Mouse (Mus musculus): ENCODE data around the gene Prkca. TPM values are rescaled to one million over a fixed set of nuclear protein-coding genes. Genes with fewer than 3 reads are reported as not detected.

Gene Prkca
- total and polyA plus RNA-seq, 2 experiments from 2014 or later = 7.9 to 32.0 TPM

- no peaks in the 10 kb centered on the region for H3K36me3 ChIP-seq (ENCODE audit: insufficient read depth, low read length)
- no peaks in the 10 kb centered on the region for H3K9me3 ChIP-seq (ENCODE audit: low read length)
- no peak overlapping the region for H3K27ac ChIP-seq (ENCODE audit: low read depth, low read length)
- no peak overlapping the region for H3K9ac ChIP-seq (replicated peaks; ENCODE audit: low read length, poor library complexity, severe bottlenecking)
- DNase-seq (ENCODE audit: low spot score) = no peak
- peaks cover 11% of the 10 kb centered on the region for H3K4me1 ChIP-seq (ENCODE audit: insufficient read depth, low read length)
- no peaks in the 10 kb centered on the region for H3K27me3 ChIP-seq (ENCODE audit: insufficient read depth, low read length)
- H3K4me2 ChIP-seq (ENCODE audit: low read depth, low read length, poor library complexity, severe bottlenecking) = no peak overlapping the region
- 88% methylated on average over 11 of the region's 11 CpGs for WGBS
- no peak for TF ChIP-seq CTCF (IDR thresholded peaks at IDR 0.05)
- no peak overlapping the region for H3K4me3 ChIP-seq (ENCODE audit: low read depth, low read length)
- no peak for ATAC-seq (ENCODE audit: low FRiP score)
These were observed 102.7 kb downstream of the Prkca start for GRCm38 (mm10) chr11:108240924-108241498.

- H3K9me3 ChIP-seq (ENCODE audit: low read length) = no peaks in the 10 kb centered on the region
- ATAC-seq (ENCODE audit: low FRiP score) = no peak
- H3K27me3 ChIP-seq (ENCODE audit: insufficient read depth, low read length) = no peaks in the 10 kb centered on the region
- WGBS = 88% methylated on average over 4 of the region's 4 CpGs
- no peak for TF ChIP-seq CTCF (IDR thresholded peaks at IDR 0.05)
- H3K9ac ChIP-seq (replicated peaks; ENCODE audit: low read length, poor library complexity, severe bottlenecking) = no peak overlapping the region
- H3K27ac ChIP-seq (ENCODE audit: low read depth, low read length) = no peak overlapping the region
- no peak overlapping the region for H3K4me3 ChIP-seq (ENCODE audit: low read depth, low read length)
- H3K36me3 ChIP-seq (ENCODE audit: insufficient read depth, low read length) = no peaks in the 10 kb centered on the region
- DNase-seq (ENCODE audit: low spot score) = no peak
- H3K4me2 ChIP-seq (ENCODE audit: low read depth, low read length, poor library complexity, severe bottlenecking) = no peak overlapping the region
- H3K4me1 ChIP-seq (ENCODE audit: insufficient read depth, low read length) = peaks cover 8% of the 10 kb centered on the region
These were observed 104.6 kb downstream of the Prkca start for GRCm38 (mm10) chr11:108239173-108239572.

GRCm38 (mm10) chr11:108236754-108237428, 106.8 kb downstream of the Prkca start:
- no peak for ATAC-seq (ENCODE audit: low FRiP score)
- no peak for TF ChIP-seq CTCF (IDR thresholded peaks at IDR 0.05)
- H3K9me3 ChIP-seq (ENCODE audit: low read length) = no peaks in the 10 kb centered on the region
- H3K36me3 ChIP-seq (ENCODE audit: insufficient read depth, low read length) = no peaks in the 10 kb centered on the region
- 51% methylated on average over 10 of the region's 10 CpGs for WGBS
- H3K27me3 ChIP-seq (ENCODE audit: insufficient read depth, low read length) = no peaks in the 10 kb centered on the region
- peaks cover 8% of the 10 kb centered on the region for H3K4me1 ChIP-seq (ENCODE audit: insufficient read depth, low read length)
- H3K4me2 ChIP-seq (ENCODE audit: low read depth, low read length, poor library complexity, severe bottlenecking) = no peak overlapping the region
- H3K27ac ChIP-seq (ENCODE audit: low read depth, low read length) = 0 out of 2 replicates have a peak overlapping the region, but pooled peaks have one; percentile 26
- DNase-seq (ENCODE audit: low spot score) = peak; percentile 31
- H3K4me3 ChIP-seq (ENCODE audit: low read depth, low read length) = no peak overlapping the region
- no peak overlapping the region for H3K9ac ChIP-seq (replicated peaks; ENCODE audit: low read length, poor library complexity, severe bottlenecking)

GRCm38 (mm10) chr11:108236195-108236594, 107.5 kb downstream of the Prkca start:
- DNase-seq (ENCODE audit: low spot score) (no peak), ATAC-seq (ENCODE audit: low FRiP score) (no peak)
- Histone ChIP-seq H3K4me1 (ENCODE audit: insufficient read depth, low read length) (peaks cover 8% of the 10 kb centered on the region), H3K9ac (replicated peaks; ENCODE audit: low read length, poor library complexity, severe bottlenecking) (no peak overlapping the region), H3K4me2 (ENCODE audit: low read depth, low read length, poor library complexity, severe bottlenecking) (no peak overlapping the region), H3K36me3 (ENCODE audit: insufficient read depth, low read length) (no peaks in the 10 kb centered on the region), H3K27me3 (ENCODE audit: insufficient read depth, low read length) (no peaks in the 10 kb centered on the region), H3K27ac (ENCODE audit: low read depth, low read length) (no peak overlapping the region), H3K9me3 (ENCODE audit: low read length) (no peaks in the 10 kb centered on the region), H3K4me3 (ENCODE audit: low read depth, low read length) (no peak overlapping the region)
- no peak for TF ChIP-seq CTCF (IDR thresholded peaks at IDR 0.05)
- 10% methylated on average over 2 of the region's 2 CpGs for WGBS

- DNase-seq (ENCODE audit: low spot score) = no peak
- no peaks in the 10 kb centered on the region for H3K27me3 ChIP-seq (ENCODE audit: insufficient read depth, low read length)
These were observed 108.5 kb downstream of the Prkca start for GRCm38 (mm10) chr11:108235081-108235703.

GRCm38 (mm10) chr11:108233015-108233414, 110.7 kb downstream of the Prkca start:
- WGBS = 61% methylated on average over 5 of the region's 5 CpGs

More at GRCm38 (mm10) chr11:108235081-108235703, 108.5 kb downstream of the Prkca start:
- Histone ChIP-seq H3K9ac (replicated peaks; ENCODE audit: low read length, poor library complexity, severe bottlenecking) (no peak overlapping the region), H3K9me3 (ENCODE audit: low read length) (no peaks in the 10 kb centered on the region), H3K4me2 (ENCODE audit: low read depth, low read length, poor library complexity, severe bottlenecking) (no peak overlapping the region), H3K36me3 (ENCODE audit: insufficient read depth, low read length) (no peaks in the 10 kb centered on the region), H3K4me3 (ENCODE audit: low read depth, low read length) (no peak overlapping the region), H3K4me1 (ENCODE audit: insufficient read depth, low read length) (peaks cover 8% of the 10 kb centered on the region), H3K27ac (ENCODE audit: low read depth, low read length) (no peak overlapping the region)
- WGBS = 78% methylated on average over 5 of the region's 5 CpGs
- no peak for ATAC-seq (ENCODE audit: low FRiP score)
- TF ChIP-seq CTCF (IDR thresholded peaks at IDR 0.05) = no peak

More at GRCm38 (mm10) chr11:108233015-108233414, 110.7 kb downstream of the Prkca start:
- H3K4me3 ChIP-seq (ENCODE audit: low read depth, low read length) = no peak overlapping the region
- H3K4me1 ChIP-seq (ENCODE audit: insufficient read depth, low read length) = peaks cover 8% of the 10 kb centered on the region
- no peaks in the 10 kb centered on the region for H3K36me3 ChIP-seq (ENCODE audit: insufficient read depth, low read length)
- H3K27ac ChIP-seq (ENCODE audit: low read depth, low read length) = no peak overlapping the region
- H3K9me3 ChIP-seq (ENCODE audit: low read length) = no peaks in the 10 kb centered on the region
- no peaks in the 10 kb centered on the region for H3K27me3 ChIP-seq (ENCODE audit: insufficient read depth, low read length)
- no peak for ATAC-seq (ENCODE audit: low FRiP score)
- TF ChIP-seq CTCF (IDR thresholded peaks at IDR 0.05) = no peak
- H3K9ac ChIP-seq (replicated peaks; ENCODE audit: low read length, poor library complexity, severe bottlenecking) = no peak overlapping the region
- H3K4me2 ChIP-seq (ENCODE audit: low read depth, low read length, poor library complexity, severe bottlenecking) = no peak overlapping the region
- no peak for DNase-seq (ENCODE audit: low spot score)
